Mouse (Mus musculus): ENCODE measurements around the gene Gpr19. TPM values are rescaled to one million over a fixed set of nuclear protein-coding genes. Genes with fewer than 3 reads are reported as not detected.

The Gpr19 gene
- total RNA-seq, 2 experiments from 2014 or later = 6.6 to 16.7 TPM

- ATAC-seq (replicated peaks; ENCODE audit: poor library complexity, severe bottlenecking) = no peak
These were observed 39.4 kb downstream of the Gpr19 start for GRCm38 (mm10) chr6:134859021-134859420.

- ATAC-seq (replicated peaks; ENCODE audit: poor library complexity, severe bottlenecking) = no peak
These were observed 42.5 kb downstream of the Gpr19 start for GRCm38 (mm10) chr6:134855926-134856325.

DNA sequence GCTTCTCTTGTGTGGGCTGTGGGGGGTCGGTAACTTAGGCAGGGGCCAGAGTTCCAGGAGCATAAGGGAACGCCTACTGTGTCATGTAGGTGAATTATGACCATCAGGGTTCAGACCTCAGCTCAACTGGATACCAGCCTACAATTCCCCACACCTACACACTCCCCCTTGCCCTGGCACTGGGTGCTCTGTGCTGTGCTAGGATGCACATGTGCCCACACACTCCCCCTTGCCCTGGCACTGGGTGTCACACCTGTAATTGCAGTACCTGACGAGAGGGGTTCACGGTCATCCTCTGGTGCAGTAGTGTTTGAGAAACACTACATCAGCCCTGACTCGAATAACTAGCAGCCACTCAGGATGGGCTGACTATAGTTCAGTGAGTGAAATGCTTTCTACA, 43.6 kb downstream of the Gpr19 start:
- no peak for ATAC-seq (replicated peaks; ENCODE audit: poor library complexity, severe bottlenecking)

DNA sequence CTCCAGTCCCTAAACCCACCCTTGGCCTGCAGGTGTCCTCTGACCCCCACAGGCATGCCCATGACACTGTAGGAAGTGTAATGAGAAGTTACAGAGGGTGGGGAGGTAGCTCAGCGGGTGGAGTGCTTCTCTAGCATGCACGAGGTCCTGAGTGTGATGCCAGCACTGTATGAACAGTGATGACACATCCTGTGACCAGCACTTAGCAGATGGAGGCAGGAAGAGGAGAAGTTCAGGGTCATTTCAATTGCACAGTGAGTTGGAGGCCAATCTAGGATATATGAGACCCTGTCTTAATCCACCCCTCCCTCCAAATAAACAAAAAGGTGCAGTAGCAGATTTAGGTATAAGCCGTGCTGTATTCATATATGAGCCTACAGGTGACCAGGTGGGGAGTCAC, 48.4 kb downstream of the Gpr19 start:
- ATAC-seq (replicated peaks; ENCODE audit: poor library complexity, severe bottlenecking) = no peak

GRCm38 (mm10) chr6:134849461-134849860, 48.9 kb downstream of the Gpr19 start:
- ATAC-seq (replicated peaks; ENCODE audit: poor library complexity, severe bottlenecking) = no peak

DNA sequence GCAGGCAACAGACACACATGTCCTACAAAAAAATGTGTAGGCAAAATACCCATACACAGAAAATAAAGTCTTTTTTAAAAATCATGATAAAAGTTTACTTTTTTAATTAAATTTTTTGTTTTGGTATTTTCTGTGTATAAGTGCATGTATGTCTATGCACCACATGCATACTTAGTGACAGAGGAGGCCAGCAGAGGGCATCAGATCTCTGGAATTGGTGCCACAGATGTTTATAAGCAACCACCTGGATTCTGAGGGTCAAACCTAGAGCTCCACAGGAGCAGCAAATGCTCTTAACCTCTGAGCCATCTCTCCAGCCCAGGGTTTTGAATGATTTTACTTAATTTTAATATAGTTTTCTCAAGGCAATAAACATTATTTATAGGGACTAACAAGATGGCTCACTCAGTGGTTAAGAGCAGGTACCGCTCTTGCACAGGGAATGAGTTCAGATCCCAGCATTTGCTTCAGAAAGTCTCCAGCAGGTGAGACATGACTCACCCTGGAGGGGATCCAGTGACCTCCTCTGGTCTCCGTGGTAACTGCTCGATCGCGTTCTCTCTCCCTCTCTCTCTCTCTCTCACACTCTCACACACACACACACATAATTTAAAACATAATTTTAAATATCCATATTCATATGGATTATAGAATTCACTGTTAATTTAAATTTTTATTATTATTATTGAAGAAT, 50.0 kb downstream of the Gpr19 start:
- ATAC-seq (replicated peaks; ENCODE audit: poor library complexity, severe bottlenecking) = no peak

DNA sequence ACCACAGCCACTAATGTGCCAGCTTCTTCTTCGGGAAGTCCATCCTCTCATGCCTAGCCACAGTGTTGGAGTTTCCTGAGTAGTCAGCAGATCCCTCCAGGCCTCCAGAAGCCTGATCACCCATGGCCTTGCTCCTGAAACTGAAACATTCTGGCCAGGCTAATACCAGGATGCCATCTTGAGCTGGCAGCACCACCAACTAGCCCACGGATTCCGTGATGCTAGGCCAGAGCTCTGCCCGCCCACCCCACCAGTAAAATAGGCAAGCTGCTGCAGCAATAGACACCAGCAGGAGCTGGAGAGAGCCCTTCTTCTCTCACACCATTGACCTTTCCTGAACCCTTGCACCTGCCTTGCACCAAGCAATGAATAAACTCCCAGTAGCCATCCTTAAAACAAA, 50.8 kb downstream of the Gpr19 start:
- no peak for ATAC-seq (replicated peaks; ENCODE audit: poor library complexity, severe bottlenecking)

- ATAC-seq (replicated peaks; ENCODE audit: poor library complexity, severe bottlenecking) = no peak
These were observed 52.1 kb downstream of the Gpr19 start for GRCm38 (mm10) chr6:134846308-134846707.

DNA sequence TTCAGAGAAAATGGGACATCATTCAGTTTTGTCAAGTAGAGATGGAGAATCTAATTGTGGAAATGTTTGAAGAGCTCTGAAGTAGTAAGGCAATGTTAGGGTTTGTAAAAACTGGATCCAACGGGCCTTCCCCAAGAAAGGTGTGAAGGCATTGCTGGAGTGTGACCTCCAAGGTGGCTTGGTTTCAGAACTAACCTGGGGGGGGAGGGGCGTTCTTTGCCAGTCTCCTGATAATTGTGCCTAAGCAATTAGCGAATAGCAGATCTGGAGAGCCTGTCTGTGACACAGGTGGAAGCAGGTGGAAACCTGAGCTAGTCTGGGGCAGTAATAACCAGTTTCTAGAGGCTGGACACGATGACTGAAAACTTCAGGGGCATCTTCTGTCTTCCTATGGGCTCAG, 52.7 kb downstream of the Gpr19 start:
- ATAC-seq (replicated peaks; ENCODE audit: poor library complexity, severe bottlenecking) = no peak

GRCm38 (mm10) chr6:134840346-134840745, 58.0 kb downstream of the Gpr19 start:
- no peak for ATAC-seq (replicated peaks; ENCODE audit: poor library complexity, severe bottlenecking)

GRCm38 (mm10) chr6:134838111-134838510, 60.3 kb downstream of the Gpr19 start:
- no peak for ATAC-seq (replicated peaks; ENCODE audit: poor library complexity, severe bottlenecking)

DNA sequence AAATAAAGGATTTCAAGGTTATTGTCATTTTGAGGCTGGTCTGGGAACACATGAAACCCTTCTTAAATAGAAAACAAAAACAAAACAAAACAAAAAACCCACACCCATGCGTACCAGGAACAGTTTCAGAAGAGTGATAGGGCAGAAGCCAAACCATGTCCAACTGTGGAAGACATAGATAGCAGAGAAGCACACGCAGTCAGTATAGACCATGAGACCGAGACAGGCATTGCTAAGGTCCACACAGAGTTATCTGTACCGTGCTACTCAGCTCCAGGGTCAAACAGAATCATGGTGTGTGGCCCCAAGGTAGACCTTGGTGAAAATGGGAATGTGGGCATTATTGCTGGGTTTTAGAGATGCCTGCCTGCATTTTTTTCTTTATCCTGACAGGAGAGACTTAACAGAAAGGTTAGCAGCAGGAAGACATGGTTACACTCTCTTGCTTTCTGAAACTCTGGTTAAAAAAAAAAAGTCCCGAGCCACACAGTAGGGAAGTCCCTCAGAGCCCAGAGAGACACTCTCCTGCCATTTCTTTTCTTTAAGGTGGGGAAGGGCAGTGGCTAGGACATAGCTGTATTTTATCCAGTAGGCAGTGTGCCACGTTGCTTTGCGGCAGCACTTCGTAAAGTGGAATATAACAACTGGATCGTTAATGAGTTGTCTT, 63.7 kb downstream of the Gpr19 start:
- no peak for ATAC-seq (replicated peaks; ENCODE audit: poor library complexity, severe bottlenecking)

DNA sequence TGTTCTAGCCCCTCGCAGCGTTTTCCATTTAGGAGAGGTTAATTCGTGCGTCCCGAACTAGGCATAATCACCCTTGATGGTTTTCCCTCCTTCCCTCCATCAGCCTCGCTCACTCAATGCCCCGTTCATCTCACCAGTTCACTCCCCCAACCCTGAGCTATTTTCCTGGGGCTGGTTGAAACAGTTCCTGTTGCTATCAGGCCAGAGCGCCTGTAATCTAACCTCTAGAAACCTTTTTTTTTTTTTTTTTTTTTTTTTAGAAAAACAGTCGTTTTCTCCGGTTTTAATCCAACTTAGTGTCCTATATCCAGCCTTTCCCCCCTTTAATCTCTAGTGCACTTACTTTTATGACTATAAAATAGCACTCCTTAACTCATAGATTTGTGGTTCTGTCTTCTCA, 67.6 kb downstream of the Gpr19 start:
- ATAC-seq (replicated peaks; ENCODE audit: poor library complexity, severe bottlenecking) = no peak

GRCm38 (mm10) chr6:134829786-134830700, 68.3 kb downstream of the Gpr19 start, which contains the start of gene Crebl2:
Gene Crebl2 (plus strand): TSS chr6:134830154.
- peak; percentile 93 for ATAC-seq (replicated peaks; ENCODE audit: poor library complexity, severe bottlenecking)

DNA sequence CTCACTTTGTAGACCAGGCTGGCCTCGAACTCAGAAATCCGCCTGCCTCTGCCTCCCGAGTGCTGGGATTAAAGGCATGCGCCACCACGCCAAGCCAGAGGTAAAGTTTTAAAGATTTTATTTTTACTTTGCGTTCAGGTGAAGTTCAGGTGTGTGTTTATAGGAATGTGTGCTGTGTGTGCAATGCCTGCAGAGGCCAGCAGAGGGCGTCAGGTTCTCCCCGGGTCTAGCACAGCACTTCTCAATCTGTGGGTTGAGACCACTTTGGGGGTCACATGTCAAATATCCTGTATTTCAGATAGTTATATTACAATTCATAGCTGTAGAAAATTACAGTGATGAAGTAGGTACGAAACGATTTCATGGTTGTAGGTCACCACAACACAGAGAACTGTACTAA, 75.5 kb downstream of the Gpr19 start:
- ATAC-seq (replicated peaks; ENCODE audit: poor library complexity, severe bottlenecking) = no peak

DNA sequence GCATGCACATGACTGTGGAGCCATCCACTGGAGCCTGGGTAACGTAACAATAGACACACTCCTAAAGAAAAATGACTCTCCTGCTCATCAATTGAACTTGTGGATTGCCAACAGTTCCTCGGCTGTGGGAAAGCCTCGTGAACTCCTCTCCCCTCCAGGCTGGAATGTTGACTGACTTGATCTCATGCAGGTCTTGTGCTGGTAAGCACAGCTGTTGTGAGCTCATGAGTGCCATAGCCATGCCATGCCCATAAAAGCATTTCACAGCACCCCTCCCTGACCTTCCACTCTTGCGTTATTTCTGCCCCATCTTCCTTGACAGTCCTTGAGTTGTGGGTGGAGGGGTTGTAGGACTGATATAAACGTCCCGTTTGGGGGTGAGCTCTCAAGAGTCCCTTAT, 78.0 kb downstream of the Gpr19 start:
- no peak for ATAC-seq (replicated peaks; ENCODE audit: poor library complexity, severe bottlenecking)

- ATAC-seq (replicated peaks; ENCODE audit: poor library complexity, severe bottlenecking) = no peak
These were observed 78.6 kb downstream of the Gpr19 start for GRCm38 (mm10) chr6:134819741-134820140.

Data from granulocyte monocyte progenitor cell, adult 5-6 weeks (primary cell).